Mouse (Mus musculus): Measurements from ENCODE around the gene Vmp1.

Gene Vmp1

DNA sequence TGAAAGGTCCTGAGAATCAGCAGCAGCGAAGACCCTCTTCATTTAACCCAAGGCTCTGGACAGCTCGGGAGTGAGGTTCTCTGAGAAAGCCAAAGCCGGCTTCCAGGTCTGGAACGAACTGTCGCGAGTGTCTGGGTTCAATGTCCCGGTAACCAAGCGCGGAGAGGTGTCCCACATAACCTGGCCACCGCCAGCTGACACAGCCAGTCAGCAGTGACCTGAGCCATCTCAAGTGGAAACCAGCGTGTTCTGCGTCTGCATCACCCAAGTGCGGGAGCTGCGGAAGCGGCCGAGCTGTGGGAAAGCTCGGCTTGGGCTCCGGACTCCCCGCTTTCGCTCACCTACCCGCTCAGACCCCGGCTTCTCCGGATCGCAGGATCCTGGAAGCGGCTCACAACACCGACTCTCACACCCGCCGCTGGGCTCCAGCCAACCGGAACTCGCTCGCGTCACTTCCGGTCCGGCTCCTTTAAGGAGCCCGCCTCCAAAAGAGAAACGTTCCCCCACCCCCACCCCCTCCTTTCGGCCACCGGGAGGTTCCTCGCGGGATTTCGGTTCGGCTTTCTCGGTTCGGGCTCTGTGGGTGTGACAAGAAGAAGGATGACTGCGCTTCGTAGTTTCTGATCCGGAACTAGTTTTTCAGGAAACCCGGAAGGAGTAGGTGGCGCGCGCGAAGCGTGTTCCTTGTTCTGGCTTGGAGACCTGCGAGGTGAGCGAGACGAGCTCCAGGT lies at the start of gene Vmp1, which contains the start of gene Ptrh2:
TSS of gene Vmp1 (minus strand) at position 442 of the 731 bp plus-strand sequence.
TSS of gene Ptrh2 (plus strand) at position 591 of the 731 bp plus-strand sequence.
- DNase-seq, result peak; percentile 97

- DNase-seq, result no peak
Observed at GRCm38 (mm10) chr11:86731443-86731842, 47.8 kb upstream of the Vmp1 start.

DNA sequence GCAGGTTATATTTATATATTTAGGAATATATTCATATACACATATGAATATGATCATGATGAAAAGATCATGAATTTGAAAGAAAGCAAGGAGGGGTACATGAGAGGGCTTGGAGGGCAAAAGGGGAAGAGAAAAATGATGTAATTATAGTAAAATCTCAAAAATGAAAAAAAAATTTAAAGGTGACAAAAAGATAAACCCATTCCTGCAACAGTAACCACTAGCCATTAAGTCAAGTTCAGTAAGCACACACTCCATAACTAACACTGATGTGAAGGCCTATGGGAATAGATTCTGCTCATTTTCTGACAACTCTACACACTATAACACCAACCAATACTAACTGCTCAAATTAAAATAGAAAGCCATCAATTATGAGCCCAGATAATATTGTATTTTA lies 42.0 kb upstream of the Vmp1 start:
- DNase-seq, result no peak

- DNase-seq, result no peak
Observed at GRCm38 (mm10) chr11:86724982-86725381, 41.3 kb upstream of the Vmp1 start.

DNA sequence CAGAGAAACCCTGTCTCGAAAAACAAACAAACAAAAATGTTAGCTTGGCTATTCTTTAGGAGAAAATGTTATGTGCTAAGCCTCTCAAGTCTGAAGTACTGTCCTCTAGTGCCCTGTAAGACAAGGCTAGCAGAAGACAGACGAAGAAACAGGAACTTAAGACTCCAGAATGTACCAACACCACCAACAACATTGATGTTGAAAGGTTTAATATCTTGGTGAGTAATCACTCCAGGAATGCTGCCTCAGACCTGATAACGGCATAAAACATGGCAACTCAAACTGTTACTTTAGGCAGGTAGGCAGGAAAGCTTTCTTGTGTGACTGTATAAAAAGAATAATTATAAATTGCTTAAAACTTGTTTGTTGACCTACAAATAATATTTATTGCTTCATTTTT lies 40.4 kb upstream of the Vmp1 start:
- DNase-seq, result no peak

DNA sequence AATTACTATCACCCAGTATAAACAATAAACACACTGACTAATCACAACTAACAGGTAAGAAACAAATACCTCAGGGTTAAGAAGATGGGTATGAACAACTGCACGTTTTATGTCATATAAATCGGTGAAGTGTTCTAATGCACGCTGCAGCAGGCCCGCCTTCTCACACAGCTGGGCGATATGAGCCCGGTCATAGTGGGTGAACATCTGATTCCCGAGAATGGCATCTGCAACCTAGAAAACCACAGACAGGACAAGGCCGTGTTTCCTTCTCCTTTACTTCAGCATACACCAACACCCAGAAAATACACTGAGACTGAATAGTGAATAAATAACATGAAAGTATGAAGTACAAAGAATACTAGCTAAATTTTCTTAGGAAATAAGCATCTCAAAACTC lies 35.8 kb upstream of the Vmp1 start:
- DNase-seq, result no peak

DNA sequence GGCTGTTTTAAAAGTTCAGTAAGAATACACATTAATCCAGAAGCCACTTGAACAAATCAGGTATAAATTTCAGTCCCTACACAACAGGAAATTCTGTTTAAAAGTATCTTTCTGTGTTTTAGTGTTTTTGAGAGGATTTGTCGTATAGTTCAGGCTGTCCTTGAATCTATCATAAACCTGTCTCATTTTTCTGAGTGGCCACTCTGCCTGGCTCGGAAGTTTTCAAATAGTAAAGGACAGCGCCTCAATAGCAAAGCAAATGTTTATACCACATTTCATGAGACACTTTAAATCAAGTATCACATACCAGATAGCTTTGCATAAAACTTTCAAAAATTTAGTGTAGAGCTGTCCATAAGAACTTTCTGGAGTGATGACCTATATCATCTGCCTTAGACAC lies 34.7 kb upstream of the Vmp1 start:
- DNase-seq, result no peak

- DNase-seq, result no peak
Observed at GRCm38 (mm10) chr11:86717306-86718065, 33.9 kb upstream of the Vmp1 start.

DNA sequence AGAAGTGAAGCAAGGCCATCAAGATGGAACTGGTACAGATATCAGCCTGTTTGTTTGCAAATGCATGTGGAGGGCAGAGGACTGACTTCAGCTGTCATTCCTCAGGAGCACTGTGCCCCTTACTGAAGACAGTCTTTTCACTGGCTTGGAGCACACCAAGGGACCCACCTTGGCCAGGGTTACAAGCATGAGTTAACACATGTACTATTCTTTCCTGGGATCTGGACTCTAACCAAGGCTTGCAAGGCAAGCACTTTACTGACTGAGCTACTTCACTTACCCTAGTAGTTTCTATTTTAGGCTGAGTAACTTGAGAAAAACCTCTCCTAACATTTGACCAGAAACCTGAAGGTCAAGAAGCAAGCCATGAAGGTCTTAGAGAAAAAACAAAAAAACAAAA lies 31.0 kb upstream of the Vmp1 start:
- no peak for DNase-seq

DNA sequence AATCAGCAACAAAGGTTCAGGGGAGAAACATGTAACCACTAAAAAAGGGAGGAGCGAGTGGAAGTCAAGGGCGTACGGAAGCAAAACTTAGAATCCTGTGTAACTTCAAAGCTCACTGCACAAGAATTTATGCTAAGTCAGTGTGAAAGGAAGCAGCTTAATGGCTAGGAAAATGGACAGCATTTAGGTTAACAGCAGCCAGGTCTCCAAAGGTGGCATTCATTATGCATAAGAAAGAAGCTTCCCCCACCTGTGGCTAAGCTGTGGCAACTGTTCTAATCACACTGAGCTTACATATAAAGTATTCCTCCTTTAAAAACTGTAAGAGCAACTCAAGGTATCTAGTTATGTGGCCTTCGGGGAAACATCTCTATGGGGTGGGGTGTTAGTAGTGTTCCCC lies 17.5 kb upstream of the Vmp1 start:
- no peak for DNase-seq

GRCm38 (mm10) chr11:86695461-86695860 lies 11.8 kb upstream of the Vmp1 start:
- no peak for DNase-seq

DNA sequence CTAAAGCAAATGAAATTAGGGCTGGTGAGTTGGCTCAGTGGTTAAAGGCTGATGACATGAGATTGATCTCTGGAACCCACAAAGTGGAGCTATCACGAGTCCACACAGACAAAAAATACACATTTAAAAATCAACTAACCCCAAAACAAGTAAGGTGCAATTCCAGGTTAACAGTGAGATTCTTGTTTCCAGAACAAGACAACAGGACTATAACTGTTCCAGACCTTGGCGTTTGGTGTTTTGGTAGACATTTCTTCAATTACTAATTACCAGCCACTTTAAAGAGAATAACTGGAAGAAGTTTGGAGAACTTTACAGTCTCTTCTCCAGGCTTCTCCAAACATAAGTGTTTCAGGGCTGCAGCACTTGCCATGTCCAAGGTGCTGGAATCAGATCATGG lies 8.9 kb upstream of the Vmp1 start:
- DNase-seq, result no peak

GRCm38 (mm10) chr11:86691956-86692355 lies 8.3 kb upstream of the Vmp1 start:
- no peak for DNase-seq

DNA sequence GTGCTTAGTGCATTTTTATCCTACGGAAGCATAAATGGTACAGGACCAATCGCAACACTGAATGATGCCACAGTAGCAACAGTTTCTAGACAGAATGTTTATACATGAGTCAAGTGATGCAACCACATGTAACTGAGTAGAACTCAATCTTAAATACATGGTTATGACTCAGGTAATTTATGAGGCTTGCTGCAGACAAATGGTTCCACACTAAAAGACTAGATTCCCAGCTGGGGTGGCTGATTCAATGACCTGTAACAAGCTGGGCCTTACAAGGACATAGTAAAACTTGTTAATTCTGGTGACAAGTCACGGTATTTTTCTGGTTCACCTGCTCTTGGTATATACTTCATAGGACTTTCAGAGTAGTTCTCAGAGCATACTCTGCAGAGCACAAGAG lies 7.8 kb upstream of the Vmp1 start:
- DNase-seq, result no peak

DNA sequence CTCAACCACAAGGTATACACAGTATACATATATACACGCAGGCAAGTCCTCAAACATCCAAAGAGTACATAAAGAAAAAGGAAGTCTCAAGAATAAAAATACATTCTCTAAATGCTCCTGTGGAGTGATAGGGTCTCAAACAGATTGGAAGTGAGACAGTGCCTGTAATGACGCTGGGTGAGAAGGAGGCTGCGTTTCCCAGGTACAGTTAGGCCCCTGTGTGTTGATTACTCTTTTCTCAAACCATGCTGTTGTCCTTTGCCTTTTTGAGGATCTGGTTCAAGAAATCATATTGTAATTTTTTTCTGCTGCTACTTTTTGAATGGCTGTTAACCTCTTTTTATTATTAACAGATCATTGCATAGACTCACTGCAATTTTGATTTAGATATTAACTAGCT lies 6.7 kb upstream of the Vmp1 start:
- no peak for DNase-seq

GRCm38 (mm10) chr11:86685366-86685765 lies 1.7 kb upstream of the Vmp1 start:
- no peak for DNase-seq

DNA sequence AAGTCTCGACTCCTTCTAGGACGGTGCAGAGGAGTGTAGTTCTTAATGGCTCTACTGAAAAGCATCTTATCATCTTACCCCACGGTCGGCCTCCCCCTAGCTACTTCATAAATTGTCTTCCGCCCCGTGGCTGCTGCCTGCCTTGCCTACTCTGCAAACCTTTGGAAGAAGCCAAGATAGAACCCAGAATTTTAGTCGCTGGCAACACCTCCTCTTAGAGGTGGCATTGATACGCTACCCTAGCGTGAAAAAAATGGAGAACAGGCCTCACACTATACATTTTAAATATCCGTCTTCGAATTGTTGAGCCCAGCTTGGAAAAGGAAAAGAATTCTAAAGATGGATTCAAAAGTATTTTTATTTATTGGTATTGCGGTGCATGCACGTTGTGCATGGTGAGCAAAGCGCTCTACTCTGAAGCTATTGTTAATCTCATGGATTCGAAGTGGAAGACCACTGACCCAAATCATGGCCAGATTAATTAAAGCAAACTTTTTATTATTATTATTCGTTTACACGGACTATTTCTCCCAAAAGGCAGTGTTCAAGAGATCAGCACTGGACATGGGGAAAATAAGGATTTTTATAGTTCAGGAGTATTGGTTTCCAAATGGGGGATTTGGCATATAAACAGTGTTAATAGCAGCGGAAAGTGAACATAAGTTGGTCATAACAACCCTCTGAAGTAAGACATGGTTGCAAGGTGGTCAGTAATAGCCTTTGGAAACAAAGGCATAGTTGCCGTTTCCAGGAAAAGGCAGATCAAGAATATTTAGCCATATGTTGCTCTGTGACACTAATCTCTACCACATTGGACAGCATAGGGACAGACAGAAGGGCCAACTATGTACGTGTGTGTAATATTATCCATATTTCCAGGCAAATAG lies 733 bp upstream of the Vmp1 start:
- no peak for DNase-seq

DNA sequence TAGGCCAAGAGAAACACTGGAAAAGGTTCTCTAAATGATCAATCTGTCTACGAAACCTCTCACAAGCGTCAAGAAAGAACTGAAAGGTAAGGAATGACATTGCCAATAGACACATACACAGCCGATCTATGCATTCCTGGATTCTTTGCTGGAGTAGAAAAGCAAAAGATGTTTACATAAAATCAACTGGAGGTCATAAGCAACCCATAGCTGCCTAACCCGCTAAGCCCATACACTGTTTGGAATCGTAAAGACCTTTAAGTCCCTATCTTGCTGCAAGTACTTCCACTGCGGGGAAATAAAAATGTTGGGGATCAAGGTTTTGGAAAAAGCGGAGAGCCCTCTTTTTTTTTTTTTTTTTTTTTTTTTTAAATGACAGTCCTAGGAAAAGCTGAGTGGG lies 775 bp downstream of the Vmp1 start:
- DNase-seq, result no peak

- no peak for DNase-seq
Observed at GRCm38 (mm10) chr11:86681423-86681822, 2.2 kb downstream of the Vmp1 start.

- DNase-seq, result no peak
Observed at GRCm38 (mm10) chr11:86680729-86681128, 2.9 kb downstream of the Vmp1 start.

DNA sequence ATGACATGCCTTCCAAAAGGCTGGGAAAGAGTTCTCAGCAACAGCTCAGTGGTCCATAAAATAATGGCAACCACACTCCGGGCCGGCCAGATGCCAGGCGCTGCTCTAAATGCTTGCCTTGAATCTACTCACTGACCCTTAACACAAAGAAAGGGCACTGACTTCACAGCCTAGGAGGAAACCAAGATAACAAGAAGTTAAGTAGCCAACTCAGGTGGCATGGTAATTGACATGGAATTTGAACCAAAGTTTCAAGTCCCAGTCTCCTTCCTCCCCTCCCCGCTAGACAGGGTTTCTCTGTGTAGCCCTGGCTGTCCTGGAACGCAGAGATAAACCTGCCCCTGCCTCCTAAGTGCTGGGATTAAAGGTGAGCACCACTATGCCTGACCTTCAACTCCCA lies 4.7 kb downstream of the Vmp1 start:
- DNase-seq, result peak; percentile 60

DNA sequence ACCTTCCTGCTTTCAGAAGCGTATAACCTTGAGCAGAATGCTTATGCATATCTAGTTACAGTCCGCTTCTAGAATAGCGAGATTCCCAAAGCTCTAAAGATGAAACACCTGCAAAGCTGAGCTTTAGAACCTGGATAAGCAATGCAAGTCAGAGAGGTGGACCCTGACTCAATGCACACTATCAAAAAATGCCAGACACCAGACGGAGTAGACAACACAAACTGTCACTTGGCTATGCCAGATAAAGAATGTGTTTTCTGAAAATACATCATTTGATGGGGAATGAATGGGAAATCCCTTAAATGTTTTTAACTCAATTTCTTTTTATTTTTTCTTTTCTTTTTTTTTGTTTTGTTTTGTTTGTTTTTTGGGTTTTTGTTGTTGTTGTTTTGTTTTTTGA lies 8.1 kb downstream of the Vmp1 start:
- no peak for DNase-seq

DNA sequence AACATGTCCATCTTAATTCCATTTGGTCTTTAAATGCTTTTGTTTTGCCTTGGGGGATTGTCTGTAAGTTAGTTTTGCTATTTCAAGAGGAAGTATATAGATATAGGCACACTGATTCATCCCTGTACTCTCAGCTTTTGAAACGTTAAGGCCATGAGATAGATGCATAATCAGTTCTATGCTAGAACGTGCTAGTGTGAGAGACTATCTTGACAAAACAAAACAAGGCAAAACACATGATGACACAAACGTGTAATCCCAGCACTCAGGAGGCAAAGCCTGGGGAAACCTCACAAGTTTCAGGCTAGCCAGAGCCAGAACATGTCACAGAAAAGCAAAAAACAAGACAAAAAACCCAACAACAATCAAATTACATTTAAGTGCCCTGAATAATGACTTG lies 10.9 kb downstream of the Vmp1 start:
- DNase-seq, result no peak

Data from kidney, adult 18-20 months (tissue).